Mouse (Mus musculus) stomach, embryonic 14.5 days (tissue): Measurements from ENCODE around the gene Sptan1. TPM values are rescaled to one million over a fixed set of nuclear protein-coding genes. Genes with fewer than 3 reads are reported as not detected.

Experiments used
- ATAC-seq: fragments of 200-750 bp; cut with Nextera tagmentation; 2 replicates; pipeline ENCODE4 v1.8.0; 2017; ENCODE audit warnings: low read depth, moderate TSS enrichment; ENCODE audit not compliant: insufficient number of reproducible peaks, insufficient read depth, low FRiP score
- H3K27ac ChIP-seq: fragments of 300-500 bp; sonication (generic); 2 replicates; pipeline ENCODE4 v1.5.1; 2014; ENCODE audit warnings: mild to moderate bottlenecking, low read length, moderate library complexity, mixed read lengths
- H3K27me3 ChIP-seq: fragments of 300-500 bp; sonication (generic); 2 replicates; pipeline ENCODE4 v1.6.1; 2014; ENCODE audit warnings: low read length, control low read depth, mixed read lengths; ENCODE audit not compliant: control insufficient read depth, insufficient read depth
- H3K36me3 ChIP-seq: fragments of 300-500 bp; sonication (generic); 2 replicates; pipeline ENCODE4 v1.6.1; 2014; ENCODE audit warnings: mild to moderate bottlenecking, control low read depth, low read length, moderate library complexity, mixed read lengths; ENCODE audit not compliant: control insufficient read depth, insufficient read depth
- H3K4me1 ChIP-seq: fragments of 300-500 bp; sonication (generic); 2 replicates; pipeline ENCODE4 v1.6.1; 2014; ENCODE audit warnings: low read length, control low read depth, mixed read lengths; ENCODE audit not compliant: control insufficient read depth, insufficient read depth
- H3K4me2 ChIP-seq: fragments of 300-500 bp; sonication (generic); replicated peaks from 2 replicates; pipeline ENCODE4 v1.6.1; 2014; ENCODE audit warnings: low read depth, low read length, control low read depth
- H3K4me3 ChIP-seq: fragments of 300-500 bp; sonication (generic); 2 replicates; pipeline ENCODE4 v1.5.1; 2014; ENCODE audit warnings: low read depth, low read length, control low read depth
- H3K9ac ChIP-seq: fragments of 300-500 bp; sonication (generic); replicated peaks from 2 replicates; pipeline ENCODE4 v1.6.1; 2014; ENCODE audit warnings: low read depth, mild to moderate bottlenecking, control low read depth, low read length, moderate library complexity, mixed read lengths
- H3K9me3 ChIP-seq: fragments of 300-500 bp; sonication (generic); 2 replicates; pipeline ENCODE4 v1.6.1; 2016; ENCODE audit warnings: low read depth, low read length, control low read depth; ENCODE audit not compliant: control insufficient read depth
- WGBS: fragments of 180-500 bp; shearing (Covaris S2); extraction: QIAGEN DNeasy Blood & Tissue Kit; methylation state at CpG from one replicate; pipeline ENCODE4 v1.1.7; 2014; 5-methylcytosine and 5-hydroxymethylcytosine counted together
- polyA plus RNA-seq: library from polyadenylated mRNA; unstranded; fragments of >200 nt; fragmentation: Nextera tagmentation; extraction: Ambion mirVana; gene quantifications from 2 replicates; pipeline ENCODE4 v1.2.1, GENCODE M21; 2014

The Sptan1 gene
- polyA plus RNA-seq, 1 experiment from 2014 or later: 136 TPM

- H3K27ac ChIP-seq: peak overlapping the region; percentile 100
- H3K4me2 ChIP-seq: peak overlapping the region; percentile 45
- peaks cover 22% of the 10 kb centered on the region for H3K4me1 ChIP-seq
- ATAC-seq: peak; percentile 91
- H3K9ac ChIP-seq: peak overlapping the region; percentile 99
- H3K27me3 ChIP-seq: no peaks in the 10 kb centered on the region
- H3K36me3 ChIP-seq: peaks cover 23% of the 10 kb centered on the region
- peak overlapping the region; percentile 100 for H3K4me3 ChIP-seq
- WGBS: under 1% methylated on average over 67 of the region's 101 CpGs
- no peaks in the 10 kb centered on the region for H3K9me3 ChIP-seq
Observed at GRCm38 (mm10) chr2:30066046-30066901, 100.9 kb downstream of the Sptan1 start.

- peak; percentile 7; the same call in 1 of the 2 replicates for ATAC-seq
- WGBS: under 1% methylated on average over 56 of the region's 69 CpGs
Observed at GRCm38 (mm10) chr2:30067031-30067888, 101.9 kb downstream of the Sptan1 start.

GRCm38 (mm10) chr2:30067962-30068361, 102.6 kb downstream of the Sptan1 start:
- Histone ChIP-seq H3K27me3 (no peaks in the 10 kb centered on the region), H3K4me3 (peak overlapping the region; percentile 100), H3K36me3 (peaks cover 29% of the 10 kb centered on the region), H3K4me2 (peak overlapping the region; percentile 69), H3K9ac (peak overlapping the region; percentile 99), H3K27ac (no peak overlapping the region), H3K4me1 (peaks cover 21% of the 10 kb centered on the region), H3K9me3 (no peaks in the 10 kb centered on the region)
- no peak for ATAC-seq
- WGBS: 22% methylated on average over 7 of the region's 7 CpGs

More at GRCm38 (mm10) chr2:30067031-30067888, 101.9 kb downstream of the Sptan1 start:
- Histone ChIP-seq H3K27ac (peak overlapping the region; percentile 100), H3K4me3 (peak overlapping the region; percentile 100), H3K27me3 (no peaks in the 10 kb centered on the region), H3K4me2 (peak overlapping the region; percentile 69), H3K36me3 (peaks cover 23% of the 10 kb centered on the region), H3K4me1 (peaks cover 21% of the 10 kb centered on the region), H3K9me3 (no peaks in the 10 kb centered on the region), H3K9ac (peak overlapping the region; percentile 99)

GRCm38 (mm10) chr2:30072875-30073274, 107.5 kb downstream of the Sptan1 start:
- Histone ChIP-seq H3K9ac (no peak overlapping the region), H3K27ac (no peak overlapping the region), H3K4me3 (no peak overlapping the region), H3K4me2 (no peak overlapping the region), H3K36me3 (peaks cover 36% of the 10 kb centered on the region), H3K27me3 (no peaks in the 10 kb centered on the region), H3K9me3 (no peaks in the 10 kb centered on the region), H3K4me1 (peaks cover 4% of the 10 kb centered on the region; the same call in 1 of the 2 replicates)
- WGBS: 82% methylated on average over 7 of the region's 7 CpGs
- no peak for ATAC-seq

GRCm38 (mm10) chr2:30073285-30073684, 107.9 kb downstream of the Sptan1 start:
- H3K27me3 ChIP-seq: no peaks in the 10 kb centered on the region
- peaks cover 33% of the 10 kb centered on the region for H3K36me3 ChIP-seq
- H3K27ac ChIP-seq: no peak overlapping the region
- peaks cover 3% of the 10 kb centered on the region; the same call in 1 of the 2 replicates for H3K4me1 ChIP-seq
- H3K9me3 ChIP-seq: no peaks in the 10 kb centered on the region
- no peak overlapping the region for H3K9ac ChIP-seq
- WGBS: 67% methylated on average over 3 of the region's 3 CpGs
- H3K4me2 ChIP-seq: no peak overlapping the region
- no peak for ATAC-seq
- no peak overlapping the region for H3K4me3 ChIP-seq

- Histone ChIP-seq H3K9me3 (no peaks in the 10 kb centered on the region), H3K27ac (no peak overlapping the region), H3K9ac (no peak overlapping the region), H3K4me3 (no peak overlapping the region), H3K4me1 (0 out of 2 replicates have a peak, but pooled peaks cover 7% of the 10 kb centered on the region), H3K36me3 (peaks cover 15% of the 10 kb centered on the region), H3K4me2 (no peak overlapping the region), H3K27me3 (no peaks in the 10 kb centered on the region)
- ATAC-seq: no peak
- 43% methylated on average over 3 of the region's 3 CpGs for WGBS
Observed at GRCm38 (mm10) chr2:30075625-30076024, 110.3 kb downstream of the Sptan1 start.

- no peaks in the 10 kb centered on the region for H3K27me3 ChIP-seq
- no peak overlapping the region for H3K4me3 ChIP-seq
- H3K4me1 ChIP-seq: 0 out of 2 replicates have a peak, but pooled peaks cover 7% of the 10 kb centered on the region
- no peaks in the 10 kb centered on the region for H3K9me3 ChIP-seq
- no peak overlapping the region for H3K27ac ChIP-seq
- no peak overlapping the region for H3K9ac ChIP-seq
- no peak overlapping the region for H3K4me2 ChIP-seq
- peaks cover 13% of the 10 kb centered on the region for H3K36me3 ChIP-seq
- 93% methylated on average over 9 of the region's 9 CpGs for WGBS
- ATAC-seq: no peak
Observed at GRCm38 (mm10) chr2:30076439-30076838, 111.1 kb downstream of the Sptan1 start.

GRCm38 (mm10) chr2:30076959-30077358, 111.6 kb downstream of the Sptan1 start:
- WGBS: 62% methylated on average over 6 of the region's 6 CpGs
- peak; percentile 10; the same call in 1 of the 2 replicates for ATAC-seq
- no peaks in the 10 kb centered on the region for H3K27me3 ChIP-seq
- H3K4me2 ChIP-seq: peak overlapping the region; percentile 73
- peaks cover 13% of the 10 kb centered on the region for H3K36me3 ChIP-seq
- H3K27ac ChIP-seq: peak overlapping the region; percentile 58; the same call in 1 of the 2 replicates
- 0 out of 2 replicates have a peak overlapping the region, but pooled peaks have one; percentile 48 for H3K4me3 ChIP-seq
- 0 out of 2 replicates have a peak, but pooled peaks cover 7% of the 10 kb centered on the region for H3K4me1 ChIP-seq
- no peaks in the 10 kb centered on the region for H3K9me3 ChIP-seq
- H3K9ac ChIP-seq: no peak overlapping the region
